Mouse (Mus musculus) heart, embryonic 14.5 days (tissue): ENCODE measurements at regions not wholly inside any gene's neighbourhood (a gene's known extent, or its start where the extent isn't known, plus 50 kb on each side); places are given as distances from the start of the nearest gene placed in this dataset.

Source experiments
- ATAC-seq: fragments of 200-750 bp; cut with Nextera tagmentation; 2 replicates; pipeline ENCODE4 v1.8.0; 2017; ENCODE audit warnings: low read depth, moderate TSS enrichment; ENCODE audit not compliant: insufficient number of reproducible peaks, insufficient read depth, low FRiP score
- H3K27ac ChIP-seq, 2 experiments: fragments of 200-500 bp in 1 of 2; fragments of 300-500 bp in 1 of 2; sonication (generic) in 1 of 2; replicated peaks in 1 of 2; 2 replicates each; pipeline ENCODE4 v1.5.1; 2012 to 2014; ENCODE audit warnings: low read depth in 2 of 2, low read length in 2 of 2, control low read depth in 1 of 2, mild to moderate bottlenecking in 1 of 2, mixed read lengths in 1 of 2; ENCODE audit not compliant: control insufficient read depth in 1 of 2, insufficient read depth in 1 of 2
- H3K27me3 ChIP-seq: fragments of 300-500 bp; sonication (generic); 2 replicates; pipeline ENCODE4 v1.6.1; 2014; ENCODE audit warnings: mild to moderate bottlenecking, low read length, control low read depth; ENCODE audit not compliant: control insufficient read depth, insufficient read depth
- H3K36me3 ChIP-seq: fragments of 300-500 bp; sonication (generic); 2 replicates; pipeline ENCODE4 v1.6.1; 2014; ENCODE audit warnings: mild to moderate bottlenecking, control low read depth, low read length, mixed read lengths; ENCODE audit not compliant: control insufficient read depth, insufficient read depth
- H3K4me1 ChIP-seq, 2 experiments: fragments of 200-500 bp in 1 of 2; fragments of 300-500 bp in 1 of 2; sonication (generic) in 1 of 2; 2 replicates each; pipeline ENCODE4 v1.6.1; 2012 to 2014; ENCODE audit warnings: low read length in 2 of 2, control low read depth in 1 of 2, mixed read lengths in 1 of 2; ENCODE audit not compliant: control insufficient read depth in 2 of 2, insufficient read depth in 2 of 2
- H3K4me2 ChIP-seq: fragments of 300-500 bp; sonication (generic); 2 replicates; pipeline ENCODE4 v1.6.1; 2014; ENCODE audit warnings: mild to moderate bottlenecking, low read length
- H3K4me3 ChIP-seq, 2 experiments: fragments of 200-500 bp in 1 of 2; fragments of 300-500 bp in 1 of 2; sonication (generic) in 1 of 2; 2 replicates each; pipeline ENCODE4 v1.5.1; 2012 to 2014; ENCODE audit warnings: low read length in 2 of 2, mild to moderate bottlenecking in 2 of 2, control low read depth in 1 of 2, low read depth in 1 of 2, moderate library complexity in 1 of 2; ENCODE audit not compliant: control insufficient read depth in 1 of 2, insufficient read depth in 1 of 2
- H3K9ac ChIP-seq: fragments of 300-500 bp; sonication (generic); 2 replicates; pipeline ENCODE4 v1.6.1; 2014; ENCODE audit warnings: mild to moderate bottlenecking, low read length
- H3K9me3 ChIP-seq: fragments of 300-500 bp; sonication (generic); 2 replicates; pipeline ENCODE4 v1.6.1; 2016; ENCODE audit warnings: low read length, control low read depth; ENCODE audit not compliant: control insufficient read depth
- WGBS: fragments of 180-500 bp; shearing (Covaris S2); extraction: QIAGEN DNeasy Blood & Tissue Kit; methylation state at CpG from one replicate; pipeline ENCODE4 v1.1.7; 2014; 5-methylcytosine and 5-hydroxymethylcytosine counted together

- WGBS = 68% methylated on average over 5 of the region's 5 CpGs
- no peak overlapping the region for H3K9ac ChIP-seq
- no peaks in the 10 kb centered on the region for H3K27me3 ChIP-seq
- H3K4me1 ChIP-seq = peaks cover 0 to 2% of the 10 kb centered on the region in 2 experiments; a peak in 1 of 4 replicates
- ATAC-seq = no peak
- H3K27ac ChIP-seq = no peak overlapping the region
- H3K4me3 ChIP-seq = no peak overlapping the region
- H3K36me3 ChIP-seq = no peaks in the 10 kb centered on the region
- no peaks in the 10 kb centered on the region for H3K9me3 ChIP-seq
- H3K4me2 ChIP-seq = no peak overlapping the region
Measured at GRCm38 (mm10) chr19:33029688-33030444, 272.6 kb downstream of the Pten start.

GRCm38 (mm10) chr19:33040512-33040911, 283.2 kb downstream of the Pten start:
- H3K4me1 ChIP-seq = no peaks in the 10 kb centered on the region; a peak in 1 of 4 replicates
- H3K4me3 ChIP-seq = no peak overlapping the region
- ATAC-seq = no peak
- no peaks in the 10 kb centered on the region for H3K27me3 ChIP-seq
- H3K9me3 ChIP-seq = no peaks in the 10 kb centered on the region
- no peaks in the 10 kb centered on the region for H3K36me3 ChIP-seq
- WGBS = 46% methylated on average over 5 of the region's 5 CpGs
- H3K27ac ChIP-seq = no peak overlapping the region
- H3K4me2 ChIP-seq = no peak overlapping the region
- H3K9ac ChIP-seq = no peak overlapping the region

- Histone ChIP-seq H3K4me1 (no peaks in the 10 kb centered on the region; a peak in 1 of 4 replicates), H3K9ac (no peak overlapping the region), H3K27me3 (no peaks in the 10 kb centered on the region), H3K4me3 (no peak overlapping the region), H3K9me3 (no peaks in the 10 kb centered on the region), H3K4me2 (no peak overlapping the region), H3K36me3 (no peaks in the 10 kb centered on the region), H3K27ac (no peak overlapping the region)
- WGBS = 65% methylated on average over 6 of the region's 6 CpGs
- ATAC-seq = no peak
Measured at GRCm38 (mm10) chr19:33040991-33041390, 283.7 kb downstream of the Pten start.

- Histone ChIP-seq H3K4me3 (no peak overlapping the region), H3K9ac (no peak overlapping the region), H3K4me1 (no peaks in the 10 kb centered on the region; a peak in 1 of 4 replicates), H3K27ac (no peak overlapping the region), H3K36me3 (no peaks in the 10 kb centered on the region), H3K4me2 (no peak overlapping the region), H3K9me3 (no peaks in the 10 kb centered on the region), H3K27me3 (no peaks in the 10 kb centered on the region)
- WGBS = 64% methylated on average over 2 of the region's 2 CpGs
- no peak for ATAC-seq
Measured at GRCm38 (mm10) chr19:33042760-33043159, 285.5 kb downstream of the Pten start.

- Histone ChIP-seq H3K27ac (no peak overlapping the region), H3K9me3 (no peaks in the 10 kb centered on the region), H3K9ac (no peak overlapping the region), H3K27me3 (no peaks in the 10 kb centered on the region), H3K4me1 (no peaks in the 10 kb centered on the region; a peak in 1 of 4 replicates), H3K4me3 (no peak overlapping the region), H3K36me3 (no peaks in the 10 kb centered on the region), H3K4me2 (no peak overlapping the region)
- WGBS = 82% methylated on average over 3 of the region's 3 CpGs
- ATAC-seq = no peak
Measured at GRCm38 (mm10) chr19:33043696-33044095, 286.4 kb downstream of the Pten start.

GRCm38 (mm10) chr19:33048754-33049442, 291.6 kb downstream of the Pten start:
- 72% methylated on average over 9 of the region's 9 CpGs for WGBS
- ATAC-seq = no peak
- Histone ChIP-seq H3K27me3 (no peaks in the 10 kb centered on the region), H3K9me3 (no peaks in the 10 kb centered on the region), H3K27ac (no peak overlapping the region), H3K4me1 (no peaks in the 10 kb centered on the region), H3K36me3 (no peaks in the 10 kb centered on the region), H3K9ac (no peak overlapping the region), H3K4me2 (no peak overlapping the region), H3K4me3 (no peak overlapping the region)

- Histone ChIP-seq H3K4me2 (no peak overlapping the region), H3K4me1 (peaks cover 0 to 6% of the 10 kb centered on the region in 2 experiments; a peak in 1 of 4 replicates), H3K27ac (no peak overlapping the region), H3K4me3 (no peak overlapping the region), H3K36me3 (no peaks in the 10 kb centered on the region), H3K9ac (no peak overlapping the region), H3K27me3 (no peaks in the 10 kb centered on the region), H3K9me3 (no peaks in the 10 kb centered on the region)
- 66% methylated on average over 4 of the region's 4 CpGs for WGBS
- no peak for ATAC-seq
Measured at GRCm38 (mm10) chr19:33053199-33053867, 296.0 kb downstream of the Pten start.
